9 mouse cellular contexts compared by ENCODE assay signal in the genomic region with DNA sequence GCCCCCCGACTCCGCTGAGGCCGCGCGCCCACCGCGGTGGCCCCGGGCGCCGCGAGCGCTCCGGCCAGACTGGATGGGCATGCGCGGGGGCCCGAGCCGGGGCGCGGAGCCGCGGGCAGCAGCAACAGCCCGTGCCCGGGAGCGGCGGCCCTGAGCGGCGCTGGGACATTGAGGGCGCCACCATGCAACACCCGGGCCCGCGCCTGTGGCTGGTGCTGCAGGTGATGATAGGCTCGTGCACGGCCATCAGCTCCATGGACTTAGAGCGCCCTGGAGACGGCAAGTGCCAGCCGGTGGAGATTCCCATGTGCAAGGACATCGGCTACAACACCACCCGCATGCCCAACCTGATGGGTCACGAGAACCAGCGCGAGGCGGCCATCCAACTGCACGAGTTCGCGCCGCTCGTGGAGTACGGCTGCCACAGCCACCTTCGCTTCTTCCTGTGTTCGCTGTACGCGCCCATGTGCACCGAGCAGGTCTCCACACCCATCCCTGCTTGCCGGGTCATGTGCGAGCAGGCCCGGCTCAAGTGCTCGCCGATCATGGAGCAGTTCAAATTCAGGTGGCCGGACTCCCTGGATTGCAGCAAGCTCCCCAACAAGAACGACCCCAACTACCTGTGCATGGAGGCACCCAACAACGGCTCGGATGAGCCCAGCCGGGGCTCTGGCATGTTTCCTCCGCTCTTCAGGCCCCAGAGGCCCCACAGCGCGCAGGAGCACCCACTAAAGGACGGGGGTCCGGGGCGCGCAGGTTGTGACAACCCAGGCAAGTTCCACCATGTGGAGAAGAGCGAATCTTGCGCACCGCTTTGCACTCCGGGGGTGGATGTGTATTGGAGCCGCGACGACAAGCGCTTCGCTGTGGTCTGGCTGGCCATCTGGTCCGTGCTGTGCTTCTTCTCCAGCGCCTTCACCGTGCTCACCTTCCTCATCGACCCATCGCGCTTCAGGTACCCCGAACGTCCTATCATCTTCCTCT. TPM values are rescaled to one million over a fixed set of nuclear protein-coding genes. Genes with fewer than 3 reads are reported as not detected.
DNase-seq lines count a peak whose midpoint lies in the region; ATAC-seq lines count a peak whose summit lies in the region.
"Had no signal": no experiment of that assay in that cellular context is flagged by ENCODE, and none has a peak within 500 bp of the region (broad histone marks: within the 10 kb centered on the region; RNA-seq: fewer than 3 reads in every experiment).

No protein-coding gene starts in this region.

- H3K27ac ChIP-seq in heart, embryonic 11.5 days (ENCODE audit: low read depth, low read length), result no peak overlapping the region
- H3K27ac ChIP-seq in midbrain, embryonic 12.5 days (replicated peaks), result peak overlapping the region; percentile 99

- H3K4me2 ChIP-seq in heart, embryonic 11.5 days, result peak overlapping the region; percentile 97
- H3K4me2 ChIP-seq in midbrain, embryonic 12.5 days (replicated peaks), result peak overlapping the region; percentile 79

- under 1% methylated on average over 87 of the region's 87 CpGs for WGBS in heart, embryonic 11.5 days (ENCODE audit: insufficient replicate concordance)
- under 1% methylated on average over 70 of the region's 87 CpGs for WGBS in midbrain, embryonic 12.5 days

- H3K4me3 ChIP-seq in heart, embryonic 11.5 days (ENCODE audit: low read depth, low read length), result peak overlapping the region; percentile 72
- peak overlapping the region; percentile 86 for H3K4me3 ChIP-seq in midbrain, embryonic 12.5 days

- peaks cover 8% of the 10 kb centered on the region; the same call in 1 of the 2 replicates for H3K4me1 ChIP-seq in heart, embryonic 11.5 days (ENCODE audit: control insufficient read depth, insufficient read depth, low read length)
- peaks cover 76% of the 10 kb centered on the region for H3K4me1 ChIP-seq in midbrain, embryonic 12.5 days

- H3K9me3 ChIP-seq in heart, embryonic 11.5 days (replicated peaks; ENCODE audit: control insufficient read depth, low read length), result no peaks in the 10 kb centered on the region
- no peaks in the 10 kb centered on the region for H3K9me3 ChIP-seq in midbrain, embryonic 12.5 days

- H3K9ac ChIP-seq in heart, embryonic 11.5 days (ENCODE audit: low read depth, low read length), result peak overlapping the region; percentile 63; the same call in 1 of the 2 replicates
- H3K9ac ChIP-seq in midbrain, embryonic 12.5 days (replicated peaks), result peak overlapping the region; percentile 91

- H3K27me3 ChIP-seq in heart, embryonic 11.5 days (ENCODE audit: control insufficient read depth, insufficient read depth, low read length), result peaks cover 79% of the 10 kb centered on the region
- peaks cover 42% of the 10 kb centered on the region for H3K27me3 ChIP-seq in midbrain, embryonic 12.5 days

- DNase-seq in heart, postnatal 4 days, result no peak
- DNase-seq in urinary bladder, adult 2 months (ENCODE audit: low spot score), result peak; percentile 49
- no peak for DNase-seq in urinary bladder, postnatal 4 days (ENCODE audit: low spot score in 2 of 2)
- DNase-seq in induced T-regulatory cell, adult 2 months (ENCODE audit: low read depth), result peak; percentile 1
- DNase-seq in adipocyte (ENCODE audit: low spot score), result no peak
- no peak for DNase-seq in left cerebral cortex, postnatal 10 days (ENCODE audit: extremely low spot score in 1 of 2, low spot score in 2 of 2)

- no peaks in the 10 kb centered on the region for H3K36me3 ChIP-seq in heart, embryonic 11.5 days (ENCODE audit: control insufficient read depth, insufficient read depth, low read length)
- peaks cover 6% of the 10 kb centered on the region; the same call in 1 of the 2 replicates for H3K36me3 ChIP-seq in midbrain, embryonic 12.5 days

- intact Hi-C loops in left cerebral cortex, postnatal 10 days (cut with DNase I), result loop anchor here (5.0 kb wide), 1 partner anchor 106 kb away; no protein-coding TSS in a partner anchor

- ATAC-seq in heart, embryonic 11.5 days (replicated peaks; ENCODE audit: insufficient number of reproducible peaks, low FRiP score, low TSS enrichment), result 0 out of 2 replicates have a peak, but pooled peaks have one; percentile 25
- ATAC-seq in midbrain, embryonic 12.5 days (ENCODE audit: low FRiP score, low read depth), result peak; percentile 5
- ATAC-seq: Patski had no signal

RNA-seq across cellular contexts. Expression of gene Fzd10, which starts 0.7 kb away (rescaled TPM):
- polyA plus RNA-seq in heart, embryonic 11.5 days (2014; fragmentation: Nextera tagmentation; extraction: Ambion mirVana), result 0.11 and 0.52 TPM in 2 replicates
- under 1 TPM; 0.43 to 0.81 TPM for total RNA-seq in heart, postnatal 4 days (2021)
- polyA plus RNA-seq in urinary bladder, adult 2 months (2012; rRNA removed), result 2.0 and 2.6 TPM in 2 replicates
- 31.7 and 33.5 TPM in 2 replicates for polyA plus RNA-seq in midbrain, embryonic 12.5 days (2016; fragmentation: Nextera tagmentation; extraction: Ambion mirVana)
- total RNA-seq in left cerebral cortex, postnatal 10 days (2021), result 1 to 10 TPM; 3.8 to 7.2 TPM
- polyA plus RNA-seq: Patski had no signal

Comparison
In these comparisons a context has a peak if more than half of its experiments do, and no peak if none do; other contexts are left out.
1. DNase-seq: peak in urinary bladder, adult 2 months (single experiment) and induced T-regulatory cell, adult 2 months (single experiment); none in heart, postnatal 4 days (single experiment), urinary bladder, postnatal 4 days (0 of 2), adipocyte (single experiment) and left cerebral cortex, postnatal 10 days (0 of 2).